Mouse (Mus musculus) cerebellum, adult 9-11 months (tissue): ENCODE measurements at regions not wholly inside any gene's neighbourhood (a gene's known extent, or its start where the extent isn't known, plus 50 kb on each side); places are given as distances from the start of the nearest gene placed in this dataset.
"Not testable (repeated sequence)": the region's sequence is repeated elsewhere in the genome, so short reads cannot be mapped to it uniquely, and the experiment has no call there.

ENCODE experiments used
- DNase-seq: peaks from one replicate; pipeline ENCODE4 v3.0.0; 2022

GRCm38 (mm10) chr1:185850590-185850989 lies 266.5 kb downstream of the Lyplal1 start:
- DNase-seq, result no peak

GRCm38 (mm10) chr1:185851262-185851893 lies 265.7 kb downstream of the Lyplal1 start:
- no peak for DNase-seq

GRCm38 (mm10) chr1:185861692-185862091 lies 255.4 kb downstream of the Lyplal1 start:
- DNase-seq, result no peak

GRCm38 (mm10) chr1:185865945-185866344 lies 251.2 kb downstream of the Lyplal1 start:
- no peak for DNase-seq

GRCm38 (mm10) chr1:185866612-185867011 lies 250.5 kb downstream of the Lyplal1 start:
- DNase-seq, result no peak

GRCm38 (mm10) chr1:185867018-185867417 lies 250.1 kb downstream of the Lyplal1 start:
- DNase-seq, result no peak

GRCm38 (mm10) chr1:185868721-185869120 lies 248.4 kb downstream of the Lyplal1 start:
- DNase-seq, result peak; percentile 31

- DNase-seq, result no peak
Measured at GRCm38 (mm10) chr1:185887031-185887430, 230.1 kb downstream of the Lyplal1 start.

GRCm38 (mm10) chr1:185891814-185892213 lies 225.3 kb downstream of the Lyplal1 start:
- DNase-seq, result no peak

- DNase-seq, result no peak
Measured at GRCm38 (mm10) chr1:185893421-185893820, 223.7 kb downstream of the Lyplal1 start.

- no peak for DNase-seq
Measured at GRCm38 (mm10) chr1:185898475-185898874, 218.6 kb downstream of the Lyplal1 start.

- DNase-seq, result no peak
Measured at GRCm38 (mm10) chr1:185900316-185900715, 216.8 kb downstream of the Lyplal1 start.

GRCm38 (mm10) chr1:185902395-185902794 lies 214.7 kb downstream of the Lyplal1 start:
- DNase-seq, result no peak

GRCm38 (mm10) chr1:185905666-185906065 lies 211.4 kb downstream of the Lyplal1 start:
- DNase-seq, result no peak

GRCm38 (mm10) chr1:185915579-185915978 lies 201.5 kb downstream of the Lyplal1 start:
- DNase-seq, result no peak

- no peak for DNase-seq
Measured at GRCm38 (mm10) chr1:185918663-185919062, 198.4 kb downstream of the Lyplal1 start.

- no peak for DNase-seq
Measured at GRCm38 (mm10) chr1:185923723-185924122, 193.4 kb downstream of the Lyplal1 start.

- no peak for DNase-seq
Measured at GRCm38 (mm10) chr1:185929000-185929399, 188.1 kb downstream of the Lyplal1 start.

GRCm38 (mm10) chr1:185929761-185930160 lies 187.3 kb downstream of the Lyplal1 start:
- no peak for DNase-seq

GRCm38 (mm10) chr1:185933623-185934022 lies 183.5 kb downstream of the Lyplal1 start:
- DNase-seq, result no peak

GRCm38 (mm10) chr1:185937026-185937425 lies 180.1 kb downstream of the Lyplal1 start:
- no peak for DNase-seq

- no peak for DNase-seq
Measured at GRCm38 (mm10) chr1:185939914-185940313, 177.2 kb downstream of the Lyplal1 start.

- no peak for DNase-seq
Measured at GRCm38 (mm10) chr1:185940511-185940910, 176.6 kb downstream of the Lyplal1 start.

- DNase-seq, result no peak
Measured at GRCm38 (mm10) chr1:185951163-185951562, 165.9 kb downstream of the Lyplal1 start.

- not testable (repeated sequence) for DNase-seq
Measured at GRCm38 (mm10) chr1:185955821-185956220, 161.3 kb downstream of the Lyplal1 start.
